ENCODE assay signal across 10 mouse cellular contexts in genomic region chr6:108231892-108232710, GRCm38 (mm10). TPM values are rescaled to one million over a fixed set of nuclear protein-coding genes. Genes with fewer than 3 reads are reported as not detected.
DNase-seq lines count a peak whose midpoint lies in the region; ATAC-seq and TF ChIP-seq lines count a peak whose summit lies in the region.
"Had no signal": no experiment of that assay in that cellular context is flagged by ENCODE, and none has a peak within 500 bp of the region (broad histone marks: within the 10 kb centered on the region; RNA-seq: fewer than 3 reads in every experiment).

No protein-coding gene starts in this region.

- DNase-seq in testis, postnatal 14 days (ENCODE audit: low spot score) = no peak
- peak; percentile 40 for DNase-seq in kidney, postnatal 10 days
- DNase-seq in urinary bladder, postnatal 25 days (ENCODE audit: low spot score) = no peak
- no peak for DNase-seq in retina, embryonic 14.5 days (ENCODE audit: low spot score)
- DNase-seq: gastrocnemius, postnatal 10 days had no signal

- H3K27me3 ChIP-seq in intestine, postnatal 0 days (replicated peaks; ENCODE audit: control insufficient read depth, insufficient read depth, low read length) = no peaks in the 10 kb centered on the region
- H3K27me3 ChIP-seq in intestine, embryonic 15.5 days (replicated peaks) = no peaks in the 10 kb centered on the region
- no peaks in the 10 kb centered on the region for H3K27me3 ChIP-seq in testis, adult 2 months (ENCODE audit: control insufficient read depth, insufficient read depth, low read length)

- TF ChIP-seq CTCF in intestine, postnatal 0 days (IDR thresholded peaks at IDR 0.05; ENCODE audit: low read depth) = peak; percentile 41
- no peak for TF ChIP-seq CTCF in testis, adult 2 months (IDR thresholded peaks at IDR 0.05; ENCODE audit: control insufficient read depth, insufficient read depth, insufficient replicate concordance, low read depth, low read length)

- H3K4me2 ChIP-seq in intestine, postnatal 0 days (replicated peaks; ENCODE audit: low read depth) = no peak overlapping the region
- no peak overlapping the region for H3K4me2 ChIP-seq in intestine, embryonic 15.5 days (replicated peaks)

- no peak overlapping the region for H3K27ac ChIP-seq in intestine, postnatal 0 days (ENCODE audit: low read depth, low read length)
- no peak overlapping the region for H3K27ac ChIP-seq in intestine, embryonic 15.5 days
- H3K27ac ChIP-seq in testis, adult 2 months (ENCODE audit: control insufficient read depth, insufficient read depth, low read depth, low read length) = peak overlapping the region; percentile 24; the same call in 1 of the 2 replicates
- H3K27ac ChIP-seq: macrophage had no signal

- H3K4me3 ChIP-seq in intestine, postnatal 0 days (ENCODE audit: low read depth, low read length) = no peak overlapping the region
- H3K4me3 ChIP-seq in intestine, embryonic 15.5 days (replicated peaks) = no peak overlapping the region
- H3K4me3 ChIP-seq in testis, adult 2 months (ENCODE audit: control insufficient read depth, low read depth, low read length) = no peak overlapping the region
- H3K4me3 ChIP-seq: erythroblast, embryonic 14.5 days had no signal

- no peak for ATAC-seq in intestine, postnatal 0 days
- no peak for ATAC-seq in intestine, embryonic 15.5 days

- no peaks in the 10 kb centered on the region for H3K4me1 ChIP-seq in intestine, postnatal 0 days (replicated peaks; ENCODE audit: control insufficient read depth, insufficient read depth, low read length)
- peaks cover 22% of the 10 kb centered on the region for H3K4me1 ChIP-seq in intestine, embryonic 15.5 days (replicated peaks)
- no peaks in the 10 kb centered on the region; the same call in none of the 2 replicates for H3K4me1 ChIP-seq in testis, adult 2 months (ENCODE audit: control insufficient read depth, insufficient read depth, low read length)

- H3K36me3 ChIP-seq in intestine, postnatal 0 days (ENCODE audit: control insufficient read depth, insufficient read depth) = no peaks in the 10 kb centered on the region
- H3K36me3 ChIP-seq in intestine, embryonic 15.5 days = no peaks in the 10 kb centered on the region
- no peaks in the 10 kb centered on the region for H3K36me3 ChIP-seq in testis, adult 2 months (ENCODE audit: control insufficient read depth, insufficient read depth, low read length)

- TF ChIP-seq POLR2A in testis, adult 2 months (IDR thresholded peaks at IDR 0.05; ENCODE audit: control insufficient read depth, low read depth, low read length) = no peak

- no peaks in the 10 kb centered on the region for H3K9me3 ChIP-seq in intestine, postnatal 0 days (ENCODE audit: control insufficient read depth)
- H3K9me3 ChIP-seq in intestine, embryonic 15.5 days = no peaks in the 10 kb centered on the region

- H3K9ac ChIP-seq in intestine, postnatal 0 days (ENCODE audit: low read depth, low read length) = no peak overlapping the region
- no peak overlapping the region for H3K9ac ChIP-seq in intestine, embryonic 15.5 days

- WGBS in intestine, postnatal 0 days = 77% methylated on average over 11 of the region's 11 CpGs
- 76% methylated on average over 11 of the region's 11 CpGs for WGBS in intestine, embryonic 15.5 days

RNA-seq across cellular contexts. Expression of gene Itpr1, which starts 19.2 kb away (rescaled TPM):
- polyA plus RNA-seq in intestine, postnatal 0 days (2015; fragmentation: Nextera tagmentation; extraction: Ambion mirVana) = 6.4 and 6.9 TPM in 2 replicates
- 8.4 and 9.0 TPM in 2 replicates for polyA plus RNA-seq in intestine, embryonic 15.5 days (2015; fragmentation: Nextera tagmentation; extraction: Ambion mirVana)
- polyA plus RNA-seq in testis, adult 2 months (2012; rRNA removed) = 7.3 and 7.6 TPM in 2 replicates

RNA-seq across cellular contexts. Expression of gene Sumf1, which starts 46.7 kb away (rescaled TPM):
- 30.1 and 30.2 TPM in 2 replicates for polyA plus RNA-seq in intestine, postnatal 0 days (2015; fragmentation: Nextera tagmentation; extraction: Ambion mirVana)
- polyA plus RNA-seq in intestine, embryonic 15.5 days (2015; fragmentation: Nextera tagmentation; extraction: Ambion mirVana) = 22.0 and 22.3 TPM in 2 replicates
- 8.1 and 9.2 TPM in 2 replicates for polyA plus RNA-seq in testis, adult 2 months (2012; rRNA removed)
